Comparison of ENCODE assay signal across 8 mouse cellular contexts in genomic region chr12:116625391-116626281, GRCm38 (mm10).
DNase-seq lines count a peak whose midpoint lies in the region; ATAC-seq lines count a peak whose summit lies in the region.

No protein-coding gene starts in this region.

- ATAC-seq in CD4-positive, CD25-positive, alpha-beta regulatory T cell, adult 4 months = peak; percentile 53
- ATAC-seq in granulocyte monocyte progenitor cell, adult 5-6 weeks (replicated peaks; ENCODE audit: poor library complexity, severe bottlenecking) = peak; percentile 80
- ATAC-seq in megakaryocyte, adult 5-6 weeks (ENCODE audit: poor library complexity, severe bottlenecking) = peak; percentile 87

- DNase-seq in cerebellum, adult 18-20 months = peak; percentile 54 to 70
- no peak for DNase-seq in cerebellum, adult 11-12 months
- DNase-seq in cerebellum, postnatal 10 days = peak; percentile 70 to 78
- DNase-seq in kidney, postnatal 36 days = peak; percentile 30 to 56
- peak; percentile 44 for DNase-seq in right cerebral cortex, postnatal 4 days
